Mouse (Mus musculus) gastrocnemius, adult 18-20 months (tissue): ENCODE measurements around the gene Mrpl42. TPM values are rescaled to one million over a fixed set of nuclear protein-coding genes. Genes with fewer than 3 reads are reported as not detected.

ENCODE experiments used
- DNase-seq: peaks from one replicate; pipeline ENCODE4 v3.0.0; 2021; ENCODE audit warnings: low spot score
- total RNA-seq, 2 experiments: library from RNA; stranded (reverse); gene quantifications; 2 replicates each; pipeline ENCODE4 v1.2.3; 2021

Mrpl42 gene
- total RNA-seq, 2 experiments from 2014 or later = 309 to 340 TPM

- DNase-seq = no peak
Observed at GRCm38 (mm10) chr10:95458050-95458806, 43.5 kb downstream of the Mrpl42 start.

- DNase-seq = no peak
Observed at GRCm38 (mm10) chr10:95457367-95458049, 44.2 kb downstream of the Mrpl42 start.

- no peak for DNase-seq
Observed at GRCm38 (mm10) chr10:95456103-95456502, 45.6 kb downstream of the Mrpl42 start.

DNA sequence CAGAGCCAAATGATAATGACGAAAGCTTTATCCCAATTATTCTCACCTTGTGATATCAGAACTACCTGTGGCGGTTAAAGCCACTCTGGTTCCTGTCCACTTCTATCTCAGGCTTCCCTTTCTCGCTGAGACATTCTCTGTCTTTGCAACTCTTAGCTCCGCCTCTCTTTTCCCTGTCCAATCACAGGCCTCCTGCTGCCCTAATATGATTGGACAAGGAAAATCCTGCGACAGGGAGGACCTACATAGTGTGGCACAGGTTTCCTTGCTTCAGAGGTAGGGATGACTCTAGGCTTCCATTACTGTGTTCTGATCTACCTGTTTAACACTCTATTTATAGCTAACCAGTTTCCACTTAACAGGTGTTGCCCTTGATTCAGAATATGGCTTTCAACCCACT, 48.5 kb downstream of the Mrpl42 start:
- no peak for DNase-seq

DNA sequence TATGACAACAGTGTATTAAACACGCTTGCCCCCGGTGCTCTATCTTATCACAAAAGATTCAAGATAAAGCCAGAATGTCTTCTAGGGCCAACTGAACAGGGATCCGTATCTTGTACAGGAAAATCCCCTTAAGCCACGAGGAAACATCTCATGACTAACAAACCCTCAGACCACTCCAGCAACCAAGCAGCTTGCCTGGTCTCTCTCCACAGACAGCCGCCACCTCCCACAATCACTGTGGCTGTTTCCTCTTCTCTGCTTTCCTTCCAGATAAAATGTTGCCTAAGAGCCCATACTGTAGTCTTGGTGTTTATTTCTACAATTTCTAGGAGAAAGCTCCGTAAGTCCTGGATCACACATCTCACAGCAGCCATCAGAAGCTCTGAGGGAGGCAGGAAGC, 52.7 kb downstream of the Mrpl42 start:
- DNase-seq = no peak

GRCm38 (mm10) chr10:95447954-95448353, 53.8 kb downstream of the Mrpl42 start:
- no peak for DNase-seq

GRCm38 (mm10) chr10:95445104-95446056, 56.4 kb downstream of the Mrpl42 start:
- peak; percentile 9 for DNase-seq

- no peak for DNase-seq
Observed at GRCm38 (mm10) chr10:95442334-95442733, 59.4 kb downstream of the Mrpl42 start.

DNA sequence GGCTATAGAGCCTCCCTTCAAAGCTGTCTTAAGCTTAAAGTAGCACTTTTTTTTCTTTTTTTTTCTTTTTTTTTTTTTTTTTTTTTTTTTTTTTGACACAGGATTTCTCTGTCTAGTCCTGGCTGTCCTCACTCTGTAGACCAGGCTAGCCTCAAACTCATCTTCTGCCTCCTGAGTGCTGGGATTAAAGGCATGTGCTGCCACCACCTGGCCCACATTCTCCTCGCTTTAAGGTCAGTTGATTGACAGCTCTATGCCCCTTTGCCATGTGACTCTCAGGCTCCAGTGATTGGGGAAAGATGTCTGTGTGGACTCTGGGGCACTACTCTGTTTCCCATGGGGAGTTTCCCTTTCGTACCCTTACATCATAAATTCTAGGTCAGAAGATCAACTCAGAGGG, 61.2 kb downstream of the Mrpl42 start:
- DNase-seq = no peak

GRCm38 (mm10) chr10:95439718-95440339, 61.9 kb downstream of the Mrpl42 start:
- no peak for DNase-seq

DNA sequence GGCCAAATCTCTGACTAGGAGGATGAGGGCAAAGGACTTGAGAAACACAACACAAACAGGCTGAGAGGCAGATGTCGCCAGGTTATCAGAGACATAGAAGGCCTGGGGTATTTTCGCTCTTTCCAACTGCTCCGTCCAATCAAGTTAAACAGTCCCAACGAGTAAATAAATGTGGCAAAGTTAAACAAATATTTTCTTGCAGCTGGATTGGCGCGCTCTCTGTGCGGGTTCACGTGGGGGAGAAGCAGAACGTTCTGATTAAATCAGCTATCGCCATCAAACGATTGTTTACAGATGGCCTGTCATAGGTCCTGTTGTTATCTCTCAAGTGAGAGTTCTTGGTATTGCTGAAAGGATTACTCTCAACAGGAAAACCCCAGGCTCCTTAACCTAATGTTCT, 62.8 kb downstream of the Mrpl42 start:
- no peak for DNase-seq

Other genes starting within 250 kb of the Mrpl42 start
- gene Cradd, start 177.8 kb downstream of the Mrpl42 start, total RNA-seq = 10 to 100 TPM in 1 of 2 experiments, 1 to 10 TPM in 1; 9.5 to 11.3 TPM
- gene Socs2, start 84.8 kb downstream of the Mrpl42 start, total RNA-seq = 10 to 100 TPM in 1 of 2 experiments, 1 to 10 TPM in 1; 7.7 to 14.0 TPM
- 10 to 100 TPM; 65.4 to 75.4 TPM for gene Ube2n, start 13.2 kb upstream of the Mrpl42 start, total RNA-seq
- 100 to 1,000 TPM; 287 to 374 TPM for gene Nudt4, start 62.2 kb upstream of the Mrpl42 start, total RNA-seq
- gene Anapc15-ps, start 171.5 kb upstream of the Mrpl42 start, total RNA-seq = not detected